Mouse (Mus musculus) erythroblast, embryonic 14.5 days (primary cell): ENCODE results near the gene Mcub.

Experiments
- GATA1 ChIP-seq: IDR thresholded peaks from 2 replicates; pipeline ENCODE4 v1.6.1; 2012; ENCODE audit warnings: low read length, inconsistent platforms, mixed read lengths
- TAL1 ChIP-seq: IDR thresholded peaks from 3 replicates; pipeline ENCODE4 v1.6.1; 2012; ENCODE audit warnings: low read length, inconsistent platforms, mixed read lengths

- TF ChIP-seq TAL1: no peak
- no peak for TF ChIP-seq GATA1
Observed at GRCm38 (mm10) chr3:130011236-130011635, 41.2 kb upstream of the Mcub start.
